Mouse (Mus musculus) thymus, postnatal 36 days (tissue): Measurements from ENCODE around the gene Gm20721.
"Not testable (repeated sequence)": the region's sequence is repeated elsewhere in the genome, so short reads cannot be mapped to it uniquely, and the experiment has no call there.

Experiments used
- DNase-seq, 2 experiments: peaks; one replicate each; pipeline ENCODE4 v3.0.0; 2022; ENCODE audit warnings: mixed read lengths in 2 of 2

The Gm20721 gene

GRCm38 (mm10) chr2:174346612-174346998 is at the start of gene Gm20721:
Gm20721 (minus strand) TSS chr2:174346712.
- DNase-seq, result no peak

- DNase-seq, result no peak
Measured at GRCm38 (mm10) chr2:174393383-174393782, 46.9 kb upstream of the Gm20721 start.

- no peak for DNase-seq
Measured at GRCm38 (mm10) chr2:174392554-174392953, 46.0 kb upstream of the Gm20721 start.

- DNase-seq, result no peak
Measured at GRCm38 (mm10) chr2:174391936-174392335, 45.4 kb upstream of the Gm20721 start.

GRCm38 (mm10) chr2:174381021-174381420 is 34.5 kb upstream of the Gm20721 start:
- no peak for DNase-seq

GRCm38 (mm10) chr2:174366571-174366970 is 20.1 kb upstream of the Gm20721 start:
- no peak for DNase-seq

- no peak for DNase-seq
Measured at GRCm38 (mm10) chr2:174359656-174360055, 13.1 kb upstream of the Gm20721 start.

- DNase-seq, result no peak
Measured at GRCm38 (mm10) chr2:174358516-174358915, 12.0 kb upstream of the Gm20721 start.

GRCm38 (mm10) chr2:174346999-174347668 is 622 bp upstream of the Gm20721 start:
- not testable (repeated sequence) for DNase-seq

- DNase-seq, result no peak
Measured at GRCm38 (mm10) chr2:174344996-174345395, 1.5 kb downstream of the Gm20721 start.

- peak; percentile 16 to 31 for DNase-seq
Measured at GRCm38 (mm10) chr2:174344003-174344655, 2.4 kb downstream of the Gm20721 start.

GRCm38 (mm10) chr2:174343566-174343965 is 2.9 kb downstream of the Gm20721 start:
- DNase-seq, result no peak

- DNase-seq, result no peak
Measured at GRCm38 (mm10) chr2:174342793-174343400, 3.6 kb downstream of the Gm20721 start.

- no peak for DNase-seq
Measured at GRCm38 (mm10) chr2:174340893-174341580, 5.5 kb downstream of the Gm20721 start.

- no peak for DNase-seq
Measured at GRCm38 (mm10) chr2:174340229-174340892, 6.2 kb downstream of the Gm20721 start.

GRCm38 (mm10) chr2:174339701-174340100 is 6.8 kb downstream of the Gm20721 start:
- DNase-seq, result no peak

- DNase-seq, result no peak
Measured at GRCm38 (mm10) chr2:174337275-174337674, 9.2 kb downstream of the Gm20721 start.

- DNase-seq, result no peak
Measured at GRCm38 (mm10) chr2:174334415-174334814, 12.1 kb downstream of the Gm20721 start.

GRCm38 (mm10) chr2:174333239-174333890 is 13.1 kb downstream of the Gm20721 start:
- DNase-seq, result no peak

- DNase-seq, result no peak
Measured at GRCm38 (mm10) chr2:174331282-174332030, 15.1 kb downstream of the Gm20721 start.

GRCm38 (mm10) chr2:174330616-174331191 is 15.8 kb downstream of the Gm20721 start:
- DNase-seq, result peak in 1 of 2 experiments; percentile 77
